Mouse (Mus musculus) heart, postnatal 0 days (tissue): ENCODE results near the gene Ptpn1.

Experiments
- CTCF ChIP-seq: IDR thresholded peaks from 2 replicates; pipeline ENCODE4 v1.5.1; 2016; ENCODE audit warnings: antibody characterized with exemption, control low read depth, low read depth
- EP300 ChIP-seq: IDR thresholded peaks from 2 replicates; pipeline ENCODE4 v1.6.1; 2016; ENCODE audit warnings: antibody characterized with exemption, low read depth

- TF ChIP-seq CTCF, result no peak
- TF ChIP-seq EP300, result no peak
These were observed 23.1 kb downstream of the Ptpn1 start for GRCm38 (mm10) chr2:167954928-167955327.
